Mouse (Mus musculus): Measurements from ENCODE around the gene Stxbp6.

DNA sequence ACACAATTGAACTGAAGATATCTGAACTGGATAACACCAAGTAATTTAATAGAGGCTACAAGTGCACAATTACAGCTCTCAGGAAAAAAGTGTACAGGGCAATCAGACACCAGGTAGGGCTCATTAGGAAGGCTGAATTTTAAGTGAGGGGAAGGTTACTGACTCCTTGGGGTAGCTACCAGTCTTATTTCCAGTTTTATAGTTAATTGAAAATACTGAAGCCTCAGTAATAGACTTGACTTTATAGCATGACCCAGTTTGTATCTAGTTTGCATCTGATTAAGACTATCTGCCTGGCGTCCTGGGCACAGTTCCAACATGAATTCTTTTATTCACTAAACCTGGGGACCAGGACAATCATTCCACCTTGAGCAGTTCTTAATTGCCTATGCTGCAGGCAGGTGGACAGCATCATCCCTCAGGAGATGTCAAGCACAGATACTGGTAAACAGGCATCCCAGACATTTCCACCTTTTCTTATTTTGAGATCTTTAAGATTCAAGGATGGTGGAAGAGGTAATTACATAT, 171.2 kb downstream of the Stxbp6 start:
- no peak for TF ChIP-seq CTCF (IDR thresholded peaks at IDR 0.05; ENCODE audit: low read depth, low read length)
- TF ChIP-seq EP300 (IDR thresholded peaks at IDR 0.05; ENCODE audit: insufficient read depth, low read depth, low read length): no peak
- TF ChIP-seq POLR2A (IDR thresholded peaks at IDR 0.05; ENCODE audit: insufficient read depth, low read length): no peak
